Mouse (Mus musculus): ENCODE data around the gene 1700020L24Rik.

Gene 1700020L24Rik
- long read RNA-seq, experiment 1, result 0 reads
- long read RNA-seq, experiment 2, result 0 reads

DNA sequence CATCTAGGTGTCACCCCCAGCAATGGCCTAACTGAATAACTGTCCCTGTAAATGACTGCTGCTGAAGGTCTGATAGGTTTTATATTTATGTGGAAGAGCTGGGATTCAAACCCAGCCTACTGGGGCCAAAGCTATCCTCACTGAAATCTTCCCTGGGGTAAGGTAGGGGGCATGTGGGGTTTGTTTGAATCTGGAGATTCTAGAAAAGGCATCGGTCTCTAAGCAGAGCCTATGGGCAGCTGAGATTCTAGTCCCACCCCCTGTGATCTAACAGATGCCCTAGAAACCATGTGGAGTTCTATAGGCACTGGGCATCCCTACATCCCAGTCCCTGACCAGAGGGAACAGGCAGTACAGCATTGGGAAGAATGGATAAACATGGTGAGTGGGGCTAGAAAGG is at the start of gene 1700020L24Rik:
Gene 1700020L24Rik, plus strand, starts transcription at position 301 of the 400 bp plus-strand sequence.
- intact Hi-C loops (cut with DNase I), result no loop called here

DNA sequence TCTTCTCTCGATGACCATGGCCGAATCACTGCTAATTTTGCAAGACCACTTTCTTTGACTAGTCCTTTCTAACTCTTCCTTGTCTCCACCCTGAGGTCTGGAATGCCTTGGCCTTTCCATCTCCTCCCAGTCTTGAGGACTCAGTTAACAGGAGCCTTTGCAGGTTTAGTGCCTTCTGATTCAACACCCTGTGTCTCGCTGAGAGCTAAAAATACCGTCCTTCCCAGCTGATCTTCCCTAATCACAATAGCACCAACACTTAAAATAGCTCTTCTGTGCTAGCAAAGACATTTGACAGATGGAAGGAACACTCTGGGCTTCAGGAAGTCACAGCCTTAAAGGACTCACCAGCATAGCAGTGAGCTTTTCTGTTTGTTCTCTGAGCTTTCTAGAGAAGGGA is 44.4 kb upstream of the 1700020L24Rik start:
- intact Hi-C loops (cut with DNase I), result no loop called here

GRCm38 (mm10) chr11:83394802-83395439 is 42.6 kb upstream of the 1700020L24Rik start:
- intact Hi-C loops (cut with DNase I), result no loop called here

- intact Hi-C loops (cut with DNase I), result no loop called here
Observed at GRCm38 (mm10) chr11:83397626-83398025, 39.9 kb upstream of the 1700020L24Rik start.

GRCm38 (mm10) chr11:83398724-83399123 is 38.8 kb upstream of the 1700020L24Rik start:
- intact Hi-C loops (cut with DNase I), result no loop called here

GRCm38 (mm10) chr11:83403787-83404186 is 33.7 kb upstream of the 1700020L24Rik start:
- intact Hi-C loops (cut with DNase I), result no loop called here

- intact Hi-C loops (cut with DNase I), result no loop called here
Observed at GRCm38 (mm10) chr11:83406391-83406790, 31.1 kb upstream of the 1700020L24Rik start.

DNA sequence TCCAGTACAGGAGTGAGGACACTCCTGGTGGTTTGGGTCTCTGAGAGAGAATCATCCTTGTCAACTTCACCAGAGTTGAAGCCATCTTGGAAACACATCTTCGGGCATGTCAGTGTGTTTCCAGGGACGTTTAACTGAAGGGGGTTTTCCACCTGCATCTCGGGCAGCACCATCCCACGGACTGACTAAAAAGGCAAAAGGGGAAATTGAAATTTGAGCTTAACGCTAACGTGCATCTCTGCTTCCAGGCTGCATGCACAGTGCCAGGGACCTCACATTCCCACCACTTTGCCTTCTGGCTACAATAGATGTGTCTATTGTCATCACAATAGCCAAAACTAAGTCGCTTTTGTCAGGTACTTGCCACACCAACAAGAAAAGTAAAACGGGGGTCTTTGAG is 29.2 kb upstream of the 1700020L24Rik start:
- intact Hi-C loops (cut with DNase I), result no loop called here

DNA sequence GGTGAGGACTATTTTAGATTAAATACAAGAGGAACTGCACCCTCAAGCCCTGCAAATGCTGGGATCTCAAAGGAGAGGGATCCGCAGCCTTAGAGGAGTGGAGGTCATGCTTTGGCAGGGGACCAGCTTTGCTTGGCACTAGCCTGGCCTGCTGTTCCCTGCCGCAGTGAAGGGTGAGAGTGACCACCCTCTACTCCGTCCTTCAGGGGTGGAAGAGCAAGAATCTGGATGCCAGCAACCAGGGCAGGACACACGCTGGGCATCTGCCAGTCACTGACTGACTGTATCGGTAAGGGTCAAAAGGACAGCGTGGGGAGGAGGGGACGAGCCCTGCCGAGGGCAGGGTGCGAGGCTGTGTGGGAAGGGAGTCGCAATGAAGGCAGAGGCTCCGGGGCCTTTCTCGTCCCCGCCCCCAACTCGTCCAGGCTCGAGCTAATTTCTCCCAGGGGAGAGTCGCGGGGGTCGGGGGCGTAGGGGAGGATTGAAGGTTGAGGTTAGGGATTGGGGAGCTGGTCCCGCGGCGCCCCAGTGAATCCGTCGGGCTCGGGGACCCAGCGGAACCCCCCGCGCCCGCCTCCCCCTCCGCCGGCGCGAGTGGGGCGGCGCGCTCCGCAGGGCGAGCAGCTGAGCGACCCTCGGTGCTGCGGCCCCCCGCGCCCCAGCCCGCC is 28.3 kb upstream of the 1700020L24Rik start, which contains the start of gene Rasl10b:
Gene Rasl10b, plus strand, starts transcription at position 51 of the 668 bp plus-strand sequence.
- intact Hi-C loops (cut with DNase I), result no loop called here

- intact Hi-C loops (cut with DNase I), result no loop called here
Observed at GRCm38 (mm10) chr11:83409792-83410291, 27.6 kb upstream of the 1700020L24Rik start.

- intact Hi-C loops (cut with DNase I), result no loop called here
Observed at GRCm38 (mm10) chr11:83410510-83410909, 27.0 kb upstream of the 1700020L24Rik start.

DNA sequence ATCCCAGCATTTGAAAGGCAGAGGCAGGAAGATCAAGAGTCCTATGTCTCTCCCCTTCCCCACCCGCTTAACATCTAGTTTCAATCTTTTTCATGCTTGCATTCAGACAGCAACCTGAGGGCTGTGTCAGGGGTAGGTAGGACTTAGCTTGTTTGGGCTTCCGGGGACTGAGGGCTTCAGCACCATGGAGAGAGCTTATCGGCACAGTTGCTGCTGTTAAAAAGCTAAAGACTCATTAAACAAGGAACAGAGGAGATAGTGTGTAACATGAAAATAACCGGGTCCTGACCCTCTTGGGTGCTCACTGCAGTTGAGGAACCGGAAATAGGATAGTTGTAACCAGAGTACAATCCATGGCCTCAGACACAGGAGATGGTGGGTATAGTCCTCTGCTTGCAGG is 20.4 kb upstream of the 1700020L24Rik start:
- intact Hi-C loops (cut with DNase I), result no loop called here

DNA sequence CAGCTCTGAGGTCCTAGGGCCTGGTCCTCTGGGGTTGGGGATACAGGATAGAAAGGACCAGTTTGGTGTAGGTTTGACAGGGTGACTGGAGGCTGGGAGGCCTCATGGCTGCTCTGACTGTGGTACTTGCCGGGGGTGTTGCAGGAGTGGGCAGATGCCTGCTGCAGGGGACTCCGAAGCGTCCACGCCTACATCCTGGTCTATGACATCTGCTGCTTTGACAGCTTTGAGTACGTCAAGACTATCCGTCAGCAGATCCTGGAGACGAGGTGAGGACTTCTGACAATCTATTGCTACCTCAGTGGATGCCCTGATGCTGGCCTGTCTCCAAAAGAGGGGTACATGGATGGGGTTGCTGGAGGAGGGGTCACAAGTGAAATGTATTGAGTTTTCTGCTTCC is 19.8 kb upstream of the 1700020L24Rik start:
- intact Hi-C loops (cut with DNase I), result no loop called here

DNA sequence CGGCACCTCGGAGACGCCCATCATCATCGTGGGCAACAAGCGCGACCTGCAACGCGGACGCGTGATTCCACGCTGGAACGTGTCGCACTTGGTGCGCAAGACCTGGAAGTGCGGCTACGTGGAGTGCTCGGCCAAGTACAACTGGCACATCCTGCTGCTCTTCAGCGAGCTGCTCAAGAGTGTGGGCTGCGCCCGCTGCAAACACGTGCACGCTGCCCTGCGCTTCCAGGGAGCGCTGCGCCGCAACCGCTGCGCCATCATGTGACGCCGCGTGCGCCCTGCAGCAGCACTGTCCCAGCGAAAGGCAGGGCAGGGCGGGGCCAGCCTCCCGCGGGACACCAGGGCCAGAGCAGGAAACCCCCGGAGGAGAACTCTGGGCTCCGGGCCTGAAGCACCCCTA is 18.9 kb upstream of the 1700020L24Rik start:
- intact Hi-C loops (cut with DNase I), result no loop called here

DNA sequence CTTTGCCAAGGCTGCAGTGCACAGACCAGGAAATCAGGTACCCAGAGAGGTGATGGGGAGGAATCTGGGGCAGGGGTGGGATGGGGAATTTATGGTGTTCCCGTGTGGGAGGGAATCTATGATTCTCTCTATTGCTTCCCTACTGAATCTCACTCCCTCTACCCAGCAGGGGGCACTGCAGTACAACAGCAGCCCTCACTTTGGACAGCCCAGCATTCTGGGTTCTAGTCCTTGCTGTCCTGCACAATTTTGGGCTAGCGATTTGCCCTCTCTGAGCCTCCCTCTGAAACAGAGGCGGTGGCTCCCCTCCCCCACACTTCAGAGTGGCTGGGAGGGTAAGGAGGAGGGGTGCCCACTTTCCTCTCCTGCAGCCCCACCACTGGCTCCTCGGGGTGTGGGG is 17.1 kb upstream of the 1700020L24Rik start:
- intact Hi-C loops (cut with DNase I), result no loop called here

DNA sequence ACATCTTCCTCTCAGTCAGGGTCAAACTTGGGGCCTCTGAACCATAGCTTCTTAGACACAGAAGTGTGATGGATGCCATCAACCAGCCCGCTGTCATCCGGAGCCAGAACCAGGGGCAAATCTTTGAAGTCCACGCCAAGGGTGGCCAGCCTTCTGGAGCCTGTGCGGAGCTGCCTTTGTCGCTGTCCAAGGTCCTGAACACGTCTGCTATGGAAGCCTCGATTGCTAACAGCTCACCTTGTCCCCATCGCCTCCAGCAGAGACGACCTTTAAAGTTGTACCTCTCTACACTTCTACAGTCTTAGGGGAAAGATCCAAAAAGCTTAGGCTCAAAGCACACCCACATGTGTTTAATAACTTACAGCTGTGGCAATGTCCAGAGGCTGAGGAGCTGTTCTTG is 16.2 kb upstream of the 1700020L24Rik start:
- intact Hi-C loops (cut with DNase I), result no loop called here

- intact Hi-C loops (cut with DNase I), result loop anchor here (2.0 kb wide), 1 partner anchor 98 kb away; no protein-coding TSS in a partner anchor
Observed at GRCm38 (mm10) chr11:83424681-83425080, 12.8 kb upstream of the 1700020L24Rik start.

- intact Hi-C loops (cut with DNase I), result loop anchor here (2.0 kb wide), 1 partner anchor 70 kb away; no protein-coding TSS in a partner anchor
Observed at GRCm38 (mm10) chr11:83426964-83427363, 10.5 kb upstream of the 1700020L24Rik start.

DNA sequence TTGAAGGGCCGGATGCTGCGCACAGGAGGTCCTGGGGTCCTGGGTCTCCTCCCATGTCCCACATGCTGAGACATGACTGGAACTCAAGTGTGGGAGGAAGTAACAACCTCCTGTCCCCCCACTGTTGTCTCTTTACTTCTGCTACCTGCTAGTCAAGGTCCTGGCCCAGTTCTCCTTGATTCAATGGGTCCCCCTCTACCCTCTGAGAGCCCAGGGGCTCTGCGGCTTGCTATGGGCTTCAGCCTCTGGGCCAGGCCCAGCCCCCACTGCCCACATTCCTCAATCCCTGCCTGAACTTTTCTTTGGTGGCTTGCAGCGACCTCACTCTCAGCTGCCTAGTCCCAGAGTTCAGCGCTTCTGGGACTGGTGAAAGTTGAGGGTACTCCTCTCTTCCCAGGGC is 8.1 kb upstream of the 1700020L24Rik start, which contains the start of gene Gas2l2:
Gene Gas2l2, minus strand, starts transcription at position 101 of the 400 bp plus-strand sequence.
- intact Hi-C loops (cut with DNase I), result no loop called here

DNA sequence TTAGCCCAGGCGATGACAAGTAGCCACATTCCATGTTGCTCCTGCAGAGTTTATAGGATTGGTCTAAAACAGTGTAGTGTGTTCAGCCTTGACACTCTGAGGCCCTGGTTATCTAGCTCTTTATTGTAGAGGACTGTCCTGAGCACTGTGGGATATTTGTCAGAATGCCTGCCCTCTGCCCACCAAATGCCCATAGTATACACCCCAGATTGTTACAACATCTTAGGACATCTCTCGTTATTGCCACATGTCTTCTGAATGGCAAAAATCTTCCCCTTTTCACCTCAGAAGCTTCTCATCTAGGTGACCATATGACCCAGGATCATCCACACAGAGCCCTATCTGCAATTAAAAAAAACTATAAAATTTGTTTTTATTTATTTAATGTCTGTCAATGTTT is 4.9 kb upstream of the 1700020L24Rik start:
- intact Hi-C loops (cut with DNase I), result no loop called here

DNA sequence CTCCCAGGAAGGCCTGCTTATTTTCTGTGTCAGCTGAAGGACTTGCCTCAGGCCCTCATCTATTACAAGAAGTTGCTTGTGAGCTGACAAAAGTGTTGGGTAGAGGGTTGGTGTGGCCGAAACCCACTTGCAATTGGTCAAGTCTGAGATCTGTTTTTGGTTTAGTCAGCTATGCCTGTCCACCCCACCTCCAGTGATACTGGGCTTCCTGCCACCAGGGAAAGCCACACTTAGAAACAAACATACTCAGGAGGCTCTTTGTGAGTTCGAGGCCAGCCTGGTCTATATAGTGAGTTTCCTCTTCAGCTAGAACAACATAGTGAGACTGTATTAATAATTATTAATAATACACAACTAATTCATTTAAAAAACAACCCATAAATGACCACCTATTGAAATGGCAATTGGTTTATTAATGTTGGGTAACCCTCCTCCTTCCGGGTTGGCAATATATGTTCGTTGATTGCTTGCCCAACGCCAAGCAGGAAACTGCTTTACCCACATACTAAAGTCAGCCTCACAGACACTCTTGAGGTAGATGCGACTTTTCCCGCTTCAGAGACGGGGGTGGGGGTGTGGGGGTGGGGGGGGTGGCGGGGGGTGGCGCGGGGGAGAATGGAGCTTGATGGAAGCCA is 2.1 kb downstream of the 1700020L24Rik start:
- intact Hi-C loops (cut with DNase I), result no loop called here

Data from adrenal gland (tissue).